Mouse (Mus musculus) hindbrain, embryonic 11.5 days (tissue): ENCODE measurements around the gene Id2. TPM values are rescaled to one million over a fixed set of nuclear protein-coding genes. Genes with fewer than 3 reads are reported as not detected.
A peak's percentile ranks its signal among the peaks of the same experiment; 100 is the strongest.

Experiments used
- ATAC-seq: fragments of 200-750 bp; cut with Nextera tagmentation; 2 replicates; pipeline ENCODE4 v1.8.0; 2017; ENCODE audit warnings: mild to moderate bottlenecking, moderate TSS enrichment, moderate library complexity; ENCODE audit not compliant: low FRiP score
- DNase-seq: peaks from one replicate; pipeline ENCODE4 v3.0.0-alpha.2; 2015; ENCODE audit warnings: low spot score
- H3K27ac ChIP-seq: fragments of 300-500 bp; sonication (generic); 2 replicates; pipeline ENCODE4 v1.5.1; 2014; ENCODE audit warnings: mild to moderate bottlenecking, low read depth, low read length
- H3K27me3 ChIP-seq: fragments of 300-500 bp; sonication (generic); 2 replicates; pipeline ENCODE4 v1.6.1; 2014; ENCODE audit warnings: mild to moderate bottlenecking, low read length, moderate library complexity, mixed read lengths; ENCODE audit not compliant: control insufficient read depth, insufficient read depth
- H3K36me3 ChIP-seq: fragments of 300-500 bp; sonication (generic); 2 replicates; pipeline ENCODE4 v1.6.1; 2014; ENCODE audit warnings: mild to moderate bottlenecking, low read length, moderate library complexity, mixed read lengths; ENCODE audit not compliant: control insufficient read depth, insufficient read depth
- H3K4me1 ChIP-seq: fragments of 300-500 bp; sonication (generic); replicated peaks from 2 replicates; pipeline ENCODE4 v1.6.1; 2014; ENCODE audit warnings: low read length, mixed read lengths; ENCODE audit not compliant: control insufficient read depth, insufficient read depth
- H3K4me2 ChIP-seq: fragments of 300-500 bp; sonication (generic); replicated peaks from 2 replicates; pipeline ENCODE4 v1.6.1; 2014; ENCODE audit warnings: mild to moderate bottlenecking, low read depth, low read length
- H3K4me3 ChIP-seq: fragments of 300-500 bp; sonication (generic); 2 replicates; pipeline ENCODE4 v1.5.1; 2014; ENCODE audit warnings: low read depth, low read length
- H3K9ac ChIP-seq: fragments of 300-500 bp; sonication (generic); 2 replicates; pipeline ENCODE4 v1.6.1; 2014; ENCODE audit warnings: low read depth, low read length
- H3K9me3 ChIP-seq: fragments of 300-500 bp; sonication (generic); 2 replicates; pipeline ENCODE4 v1.6.1; 2016; ENCODE audit warnings: low read length; ENCODE audit not compliant: control insufficient read depth
- WGBS: fragments of 180-500 bp; shearing (Covaris S2); extraction: QIAGEN DNeasy Blood & Tissue Kit; methylation state at CpG from one replicate; pipeline ENCODE4 v1.1.7; 2014; 5-methylcytosine and 5-hydroxymethylcytosine counted together
- polyA plus RNA-seq: library from polyadenylated mRNA; unstranded; fragments of >200 nt; fragmentation: Nextera tagmentation; extraction: Ambion mirVana; gene quantifications from 2 replicates; pipeline ENCODE4 v1.2.1, GENCODE M21; 2014

Gene Id2
- 394 and 397 TPM in 2 replicates for polyA plus RNA-seq

DNA sequence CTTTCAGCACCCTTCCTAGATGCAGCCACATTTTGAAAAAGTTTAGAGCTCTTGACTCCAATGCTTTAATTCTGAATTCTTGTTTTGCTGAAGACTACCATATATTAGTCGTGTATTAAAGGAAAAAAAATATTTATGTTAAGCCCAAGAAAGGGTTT, at the start of gene Id2:
Id2 (minus strand) TSS at position 89 of the 158 bp plus-strand sequence.
- Histone ChIP-seq H3K4me1 (peaks cover 19% of the 10 kb centered on the region; the same call in 1 of the 2 replicates), H3K9me3 (no peaks in the 10 kb centered on the region), H3K4me3 (peak within 1 kb of the TSS; percentile 67), H3K27me3 (no peaks in the 10 kb centered on the region), H3K27ac (peak within 1 kb of the TSS; percentile 83), H3K9ac (peak within 1 kb of the TSS; percentile 71; the same call in 1 of the 2 replicates), H3K36me3 (no peaks in the 10 kb centered on the region), H3K4me2 (peak within 1 kb of the TSS; percentile 95)
- ATAC-seq: no peak
- no peak for DNase-seq
- 0% methylated on average over 1 of the region's 1 CpGs for WGBS

DNA sequence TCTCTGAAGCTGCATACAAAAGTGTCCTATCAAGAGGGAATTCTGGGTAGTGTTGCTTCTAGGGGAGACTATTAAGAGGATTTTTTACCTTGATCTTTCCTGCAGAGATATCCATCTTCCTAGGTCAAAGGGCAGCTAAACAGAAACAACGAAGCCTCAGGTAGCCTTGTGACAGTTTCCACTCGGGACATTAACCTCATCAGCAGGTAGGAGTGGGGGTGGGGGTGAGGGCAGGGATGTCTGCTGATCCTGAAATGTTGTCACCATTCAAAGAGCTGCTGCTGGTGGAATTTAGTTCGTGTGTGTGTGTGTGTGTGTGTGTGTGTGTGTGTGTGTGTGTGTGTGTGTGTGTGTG, 48.4 kb upstream of the Id2 start:
- H3K4me2 ChIP-seq: no peak overlapping the region
- no peak overlapping the region for H3K4me3 ChIP-seq
- H3K27me3 ChIP-seq: no peaks in the 10 kb centered on the region
- H3K9me3 ChIP-seq: no peaks in the 10 kb centered on the region
- no peak overlapping the region for H3K9ac ChIP-seq
- H3K27ac ChIP-seq: no peak overlapping the region
- no peaks in the 10 kb centered on the region for H3K4me1 ChIP-seq
- ATAC-seq (no peak), DNase-seq (no peak)
- 55% methylated on average over 3 of the region's 3 CpGs for WGBS
- H3K36me3 ChIP-seq: no peaks in the 10 kb centered on the region

DNA sequence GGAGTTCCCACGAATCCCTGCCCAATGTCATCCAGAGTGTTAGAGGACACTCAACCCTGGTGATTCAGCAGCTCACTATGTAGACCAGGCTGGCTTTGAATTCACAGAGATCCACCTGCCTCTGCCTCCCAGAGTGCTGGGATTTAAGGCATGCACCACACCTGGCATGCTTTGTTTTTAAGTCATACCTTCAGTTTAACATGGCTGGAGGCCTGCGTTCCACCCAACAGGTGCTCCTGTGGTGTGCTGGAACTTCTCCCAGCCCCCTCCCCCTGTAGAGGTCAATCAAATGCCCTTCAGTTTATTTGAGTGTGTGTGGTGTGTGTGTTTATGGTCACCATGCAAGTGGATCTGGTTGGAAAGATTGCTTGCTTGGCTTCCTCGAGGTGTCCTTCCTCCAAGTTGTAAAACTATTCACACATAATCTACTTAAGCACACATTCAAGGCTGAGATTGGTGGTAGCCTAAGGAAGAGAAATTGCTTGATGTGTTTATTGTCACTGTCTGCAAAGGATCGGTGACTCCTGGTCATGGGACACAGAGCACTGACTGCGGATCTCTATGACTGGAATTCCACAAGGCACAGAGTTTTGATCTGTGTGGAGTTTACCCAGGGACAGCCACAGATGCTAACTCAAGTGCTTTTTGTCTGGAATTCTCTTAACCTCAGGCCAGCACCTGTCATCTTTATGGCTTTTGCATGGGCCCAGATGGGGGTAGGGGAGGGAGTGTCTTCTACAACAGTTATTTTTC, 47.8 kb upstream of the Id2 start:
- Histone ChIP-seq H3K36me3 (no peaks in the 10 kb centered on the region), H3K9ac (no peak overlapping the region), H3K27ac (no peak overlapping the region), H3K4me3 (no peak overlapping the region), H3K4me2 (no peak overlapping the region), H3K9me3 (no peaks in the 10 kb centered on the region), H3K4me1 (no peaks in the 10 kb centered on the region), H3K27me3 (no peaks in the 10 kb centered on the region)
- no peak for DNase-seq
- WGBS: 88% methylated on average over 5 of the region's 5 CpGs
- ATAC-seq: no peak

DNA sequence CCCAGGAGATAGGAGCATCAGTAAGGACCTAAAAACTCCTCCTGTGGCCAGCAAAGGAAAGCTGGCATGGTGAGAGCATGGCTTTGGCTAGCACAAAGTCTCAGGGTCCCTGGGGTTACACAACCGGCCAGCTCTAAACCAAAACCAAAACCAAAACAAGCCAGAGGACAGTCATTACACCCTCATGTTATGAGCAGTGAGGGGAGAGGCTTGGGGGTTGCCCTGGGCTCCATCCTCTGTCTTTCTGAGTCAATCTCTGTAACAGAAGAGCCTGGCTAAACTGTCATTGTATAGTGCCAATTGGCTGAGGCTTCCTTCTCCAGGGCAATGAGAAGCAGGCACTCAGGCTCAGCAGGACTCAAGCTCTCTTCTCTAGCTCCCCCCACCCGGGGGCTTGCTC, 46.6 kb upstream of the Id2 start:
- no peak overlapping the region for H3K4me2 ChIP-seq
- no peak overlapping the region for H3K4me3 ChIP-seq
- H3K36me3 ChIP-seq: no peaks in the 10 kb centered on the region
- ATAC-seq: no peak
- no peaks in the 10 kb centered on the region for H3K9me3 ChIP-seq
- no peaks in the 10 kb centered on the region for H3K4me1 ChIP-seq
- no peaks in the 10 kb centered on the region for H3K27me3 ChIP-seq
- H3K9ac ChIP-seq: no peak overlapping the region
- 67% methylated on average over 2 of the region's 2 CpGs for WGBS
- H3K27ac ChIP-seq: no peak overlapping the region
- DNase-seq: no peak

DNA sequence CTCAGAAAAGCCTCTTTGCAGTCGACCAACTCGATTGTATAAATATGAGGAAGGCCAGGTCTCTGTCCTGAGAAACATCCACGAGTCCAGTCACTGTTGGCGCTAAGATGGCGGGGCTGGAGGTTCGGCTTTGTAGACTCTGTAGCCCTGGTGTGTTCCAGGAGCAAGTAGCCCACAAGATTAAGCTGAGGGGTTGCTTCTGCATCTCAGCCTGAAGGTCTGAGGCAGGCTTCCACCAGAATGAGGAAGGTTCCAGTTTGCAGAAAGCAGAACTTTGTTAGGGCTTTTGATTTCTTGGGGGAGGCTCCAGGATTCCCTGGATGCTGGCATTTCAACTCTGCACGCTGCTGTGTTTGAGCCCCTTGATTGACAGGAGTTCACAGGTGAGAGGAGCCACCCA, 45.3 kb upstream of the Id2 start:
- Histone ChIP-seq H3K36me3 (no peaks in the 10 kb centered on the region), H3K9ac (no peak overlapping the region), H3K4me3 (no peak overlapping the region), H3K9me3 (no peaks in the 10 kb centered on the region), H3K27ac (no peak overlapping the region), H3K4me1 (no peaks in the 10 kb centered on the region), H3K4me2 (no peak overlapping the region), H3K27me3 (no peaks in the 10 kb centered on the region)
- ATAC-seq: no peak
- DNase-seq: no peak
- 76% methylated on average over 7 of the region's 7 CpGs for WGBS

DNA sequence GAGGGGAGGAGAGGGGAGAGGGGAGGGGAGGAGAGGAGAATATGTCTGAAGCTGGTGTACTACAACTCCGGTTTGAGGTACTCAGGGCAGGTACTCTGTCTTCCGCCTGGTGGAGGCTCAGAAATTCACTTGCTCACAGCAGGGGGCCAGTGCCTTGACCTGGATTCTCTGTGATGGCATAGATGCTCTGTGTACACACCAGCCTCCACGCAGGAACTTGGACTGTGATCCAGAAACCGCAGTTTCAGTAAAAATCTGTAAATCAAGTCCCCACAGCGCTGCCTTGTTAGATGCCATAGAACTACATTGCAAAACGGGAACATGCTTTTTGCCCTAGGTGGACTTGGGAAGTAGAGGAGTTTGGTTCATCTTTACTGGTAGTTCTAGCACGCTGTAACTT, 44.4 kb upstream of the Id2 start:
- H3K4me3 ChIP-seq: no peak overlapping the region
- no peak for DNase-seq
- no peak overlapping the region for H3K4me2 ChIP-seq
- H3K36me3 ChIP-seq: no peaks in the 10 kb centered on the region
- no peak for ATAC-seq
- H3K9ac ChIP-seq: no peak overlapping the region
- WGBS: 75% methylated on average over 7 of the region's 7 CpGs
- H3K4me1 ChIP-seq: no peaks in the 10 kb centered on the region
- no peaks in the 10 kb centered on the region for H3K9me3 ChIP-seq
- no peaks in the 10 kb centered on the region for H3K27me3 ChIP-seq
- H3K27ac ChIP-seq: no peak overlapping the region

DNA sequence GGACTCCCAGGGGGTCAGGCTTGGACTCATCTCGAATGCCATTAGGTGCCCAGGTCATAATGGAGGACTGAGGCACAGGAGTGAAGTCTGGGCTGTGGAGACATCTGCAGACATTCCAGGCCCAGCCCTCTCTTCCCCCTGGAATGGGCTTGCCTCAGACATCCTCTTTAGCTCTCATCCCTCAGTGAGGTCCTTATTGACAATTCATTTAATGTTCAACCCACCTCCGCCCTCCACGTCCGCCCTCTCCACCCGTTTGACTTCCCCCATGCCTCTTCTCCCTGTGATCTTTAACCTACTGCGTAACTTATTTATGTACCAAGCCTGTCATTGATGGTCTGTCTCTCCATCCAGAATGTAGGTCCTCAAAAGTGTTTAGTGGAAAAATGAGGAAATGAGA, 43.2 kb upstream of the Id2 start:
- Histone ChIP-seq H3K4me1 (no peaks in the 10 kb centered on the region), H3K27me3 (no peaks in the 10 kb centered on the region), H3K4me2 (no peak overlapping the region), H3K4me3 (no peak overlapping the region), H3K36me3 (no peaks in the 10 kb centered on the region), H3K27ac (no peak overlapping the region), H3K9me3 (no peaks in the 10 kb centered on the region), H3K9ac (no peak overlapping the region)
- ATAC-seq: no peak
- DNase-seq: no peak
- WGBS: 73% methylated on average over 6 of the region's 6 CpGs

DNA sequence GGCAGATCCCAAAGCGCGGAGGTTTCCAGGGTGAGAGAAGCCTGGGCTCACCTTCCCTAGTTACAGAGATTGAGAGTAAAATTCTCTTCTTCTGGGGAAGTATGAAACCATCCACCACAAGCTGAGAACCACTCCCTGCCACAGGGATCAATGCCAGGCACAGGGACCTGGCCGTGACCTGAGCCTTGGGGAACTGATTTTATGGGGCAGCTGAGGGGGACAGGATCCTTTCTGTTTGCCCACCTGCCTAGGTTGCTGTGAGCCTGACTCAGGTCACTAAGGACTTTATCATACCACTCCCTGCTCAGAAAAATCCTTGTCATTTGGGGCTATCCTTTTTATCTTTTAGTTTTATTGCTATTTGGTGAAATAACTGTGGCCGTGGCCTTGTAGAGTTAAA, 41.7 kb upstream of the Id2 start:
- Histone ChIP-seq H3K4me2 (no peak overlapping the region), H3K9ac (no peak overlapping the region), H3K27ac (no peak overlapping the region), H3K36me3 (no peaks in the 10 kb centered on the region), H3K4me1 (no peaks in the 10 kb centered on the region), H3K4me3 (no peak overlapping the region), H3K27me3 (no peaks in the 10 kb centered on the region), H3K9me3 (no peaks in the 10 kb centered on the region)
- no peak for DNase-seq
- 91% methylated on average over 4 of the region's 4 CpGs for WGBS
- ATAC-seq: no peak

DNA sequence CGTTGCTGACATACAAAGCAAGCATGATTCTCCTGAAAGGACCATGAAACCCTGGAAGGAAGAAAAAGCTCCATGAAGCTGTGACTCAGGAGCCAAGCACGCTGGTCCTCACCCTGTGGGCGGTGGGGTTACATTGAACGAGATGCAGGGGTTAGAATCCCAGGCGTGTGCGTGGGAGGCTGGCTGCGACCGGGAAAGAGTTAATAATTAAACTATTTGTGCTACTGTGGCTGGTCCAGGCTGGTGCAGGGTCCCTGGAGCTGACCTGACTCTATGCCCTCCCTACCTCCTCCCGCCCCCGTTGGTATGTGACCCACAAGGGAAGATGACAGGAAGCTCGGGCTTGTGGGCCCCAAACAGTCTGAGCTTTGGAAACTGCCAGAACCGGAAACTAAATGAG, 35.1 kb upstream of the Id2 start:
- H3K27me3 ChIP-seq: no peaks in the 10 kb centered on the region
- no peak for DNase-seq
- H3K27ac ChIP-seq: no peak overlapping the region
- H3K36me3 ChIP-seq: no peaks in the 10 kb centered on the region
- H3K9me3 ChIP-seq: no peaks in the 10 kb centered on the region
- H3K4me3 ChIP-seq: no peak overlapping the region
- ATAC-seq: no peak
- no peak overlapping the region for H3K9ac ChIP-seq
- no peak overlapping the region for H3K4me2 ChIP-seq
- no peaks in the 10 kb centered on the region for H3K4me1 ChIP-seq
- WGBS: 62% methylated on average over 12 of the region's 12 CpGs
